In genomic region chr16:90917156-90917555, GRCm38 (mm10) we compare ENCODE assay signal across 21 mouse cellular contexts. TPM values are rescaled to one million over a fixed set of nuclear protein-coding genes. Genes with fewer than 3 reads are reported as not detected.
DNase-seq lines count a peak whose midpoint lies in the region; ATAC-seq lines count a peak whose summit lies in the region.
"Had no signal": no experiment of that assay in that cellular context is flagged by ENCODE, and none has a peak within 500 bp of the region (broad histone marks: within the 10 kb centered on the region; RNA-seq: fewer than 3 reads in every experiment).

No protein-coding gene starts in this region.

- no peak overlapping the region for H3K4me2 ChIP-seq in kidney, embryonic 14.5 days (replicated peaks; ENCODE audit: low read depth, low read length)
- no peak overlapping the region for H3K4me2 ChIP-seq in kidney, embryonic 16.5 days (replicated peaks; ENCODE audit: low read depth, low read length)
- H3K4me2 ChIP-seq: embryonic facial prominence, embryonic 13.5 days; embryonic facial prominence, embryonic 15.5 days; forebrain, embryonic 12.5 days had no signal

- peak overlapping the region; percentile 69 for H3K27ac ChIP-seq in kidney, embryonic 14.5 days (ENCODE audit: low read depth, low read length)
- H3K27ac ChIP-seq in kidney, embryonic 16.5 days (ENCODE audit: low read length), result peak overlapping the region; percentile 70
- H3K27ac ChIP-seq: embryonic facial prominence, embryonic 13.5 days; embryonic facial prominence, embryonic 15.5 days; forebrain, embryonic 10.5 days; forebrain, embryonic 12.5 days had no signal

- no peak overlapping the region for H3K4me3 ChIP-seq in kidney, embryonic 14.5 days (ENCODE audit: low read length)
- no peak overlapping the region for H3K4me3 ChIP-seq in kidney, embryonic 16.5 days (ENCODE audit: low read length)
- H3K4me3 ChIP-seq: embryonic facial prominence, embryonic 13.5 days; embryonic facial prominence, embryonic 15.5 days; erythroblast, embryonic 14.5 days; forebrain, embryonic 10.5 days; forebrain, embryonic 12.5 days had no signal

- no peak overlapping the region for H3K9ac ChIP-seq in kidney, embryonic 14.5 days (ENCODE audit: low read depth, low read length)
- no peak overlapping the region for H3K9ac ChIP-seq in kidney, embryonic 16.5 days (replicated peaks; ENCODE audit: low read length)
- H3K9ac ChIP-seq: embryonic facial prominence, embryonic 13.5 days; embryonic facial prominence, embryonic 15.5 days; forebrain, embryonic 12.5 days had no signal

- H3K36me3 ChIP-seq in kidney, embryonic 14.5 days (ENCODE audit: control insufficient read depth, insufficient read depth, low read length), result no peaks in the 10 kb centered on the region
- H3K36me3 ChIP-seq in kidney, embryonic 16.5 days (ENCODE audit: insufficient read depth, low read length), result no peaks in the 10 kb centered on the region
- H3K36me3 ChIP-seq: embryonic facial prominence, embryonic 13.5 days; embryonic facial prominence, embryonic 15.5 days; forebrain, embryonic 10.5 days; forebrain, embryonic 12.5 days had no signal

- 43% methylated on average over 8 of the region's 8 CpGs for WGBS in kidney, embryonic 14.5 days
- WGBS in kidney, embryonic 16.5 days, result 40% methylated on average over 8 of the region's 8 CpGs

- peak; percentile 91 for ATAC-seq in kidney, embryonic 14.5 days (ENCODE audit: low FRiP score, low TSS enrichment)
- ATAC-seq in kidney, embryonic 16.5 days (ENCODE audit: low FRiP score, low TSS enrichment), result peak; percentile 93
- ATAC-seq: forebrain, embryonic 14.5 days; forebrain, embryonic 16.5 days had no signal

- DNase-seq in kidney, postnatal 36 days, result no peak
- DNase-seq in kidney, adult 18-20 months, result no peak
- DNase-seq: adrenal gland, adult 2 months; adrenal gland, postnatal 10 days; adrenal gland, postnatal 25 days; cerebellum, adult 11 months; cerebellum, adult 18-20 months; cerebellum, adult 8-10 months; cerebellum, adult 9-11 months; cerebellum, postnatal 14 days; cerebellum, postnatal 36 days; embryo, embryonic 11 days had no signal

- H3K27me3 ChIP-seq in kidney, embryonic 14.5 days (ENCODE audit: control insufficient read depth, insufficient read depth, low read length), result no peaks in the 10 kb centered on the region
- H3K27me3 ChIP-seq in kidney, embryonic 16.5 days (ENCODE audit: insufficient read depth, low read length), result no peaks in the 10 kb centered on the region
- H3K27me3 ChIP-seq: embryonic facial prominence, embryonic 13.5 days; embryonic facial prominence, embryonic 15.5 days; forebrain, embryonic 12.5 days had no signal

- peaks cover 9% of the 10 kb centered on the region; the same call in 1 of the 2 replicates for H3K4me1 ChIP-seq in kidney, embryonic 14.5 days (ENCODE audit: control insufficient read depth, insufficient read depth, low read length)
- peaks cover 14% of the 10 kb centered on the region for H3K4me1 ChIP-seq in kidney, embryonic 16.5 days (ENCODE audit: insufficient read depth, low read length)
- H3K4me1 ChIP-seq: embryonic facial prominence, embryonic 15.5 days had no signal

- no peaks in the 10 kb centered on the region for H3K9me3 ChIP-seq in kidney, embryonic 14.5 days (ENCODE audit: control insufficient read depth, low read length)
- H3K9me3 ChIP-seq in kidney, embryonic 16.5 days (ENCODE audit: low read length), result peaks cover 4% of the 10 kb centered on the region; the same call in 1 of the 2 replicates
- H3K9me3 ChIP-seq: embryonic facial prominence, embryonic 13.5 days; embryonic facial prominence, embryonic 15.5 days; forebrain, embryonic 10.5 days; forebrain, embryonic 12.5 days had no signal

RNA-seq across cellular contexts. Expression of gene Cfap298, which starts 17.8 kb away (rescaled TPM):
- 47.7 and 50.7 TPM in 2 replicates for polyA plus RNA-seq in kidney, embryonic 14.5 days (2014; fragmentation: Nextera tagmentation; extraction: Ambion mirVana)
- 43.0 and 44.0 TPM in 2 replicates for polyA plus RNA-seq in kidney, embryonic 16.5 days (2015; fragmentation: Nextera tagmentation; extraction: Ambion mirVana)
